Mouse (Mus musculus) liver, embryonic 14 days (tissue): ENCODE measurements around the gene Rdh19. TPM values are rescaled to one million over a fixed set of nuclear protein-coding genes. Genes with fewer than 3 reads are reported as not detected.

ENCODE experiments used
- polyA plus RNA-seq: library from polyadenylated mRNA; depleted of rRNA; stranded (reverse); fragments of >200 nt; gene quantifications from 2 replicates; pipeline ENCODE4 v1.2.3, GENCODE M21; 2012; rRNA removed

Gene Rdh19
- 0.02 and 0.05 TPM in 2 replicates for polyA plus RNA-seq

DNA sequence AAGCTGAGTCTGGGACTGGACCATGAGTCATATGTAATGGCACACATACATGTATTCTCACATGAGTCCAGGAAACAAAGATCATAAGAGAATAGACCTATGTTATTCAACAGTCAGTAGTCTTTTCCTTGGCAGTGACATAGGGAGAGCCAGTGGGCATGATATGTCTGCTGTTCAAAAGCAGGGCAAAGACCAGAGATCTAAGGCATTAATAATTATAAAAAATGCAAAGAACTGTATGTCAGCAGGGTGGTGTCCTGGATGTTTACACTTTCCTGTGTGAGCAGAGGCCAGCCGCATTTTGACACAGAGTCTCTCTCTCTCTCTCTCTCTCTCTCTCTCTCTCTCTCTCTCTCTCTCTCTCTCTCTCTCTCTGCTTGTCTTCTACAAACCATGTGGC lies at the start of gene Rdh19:
Gene Rdh19, plus strand, starts transcription at position 301 of the 400 bp plus-strand sequence.

DNA sequence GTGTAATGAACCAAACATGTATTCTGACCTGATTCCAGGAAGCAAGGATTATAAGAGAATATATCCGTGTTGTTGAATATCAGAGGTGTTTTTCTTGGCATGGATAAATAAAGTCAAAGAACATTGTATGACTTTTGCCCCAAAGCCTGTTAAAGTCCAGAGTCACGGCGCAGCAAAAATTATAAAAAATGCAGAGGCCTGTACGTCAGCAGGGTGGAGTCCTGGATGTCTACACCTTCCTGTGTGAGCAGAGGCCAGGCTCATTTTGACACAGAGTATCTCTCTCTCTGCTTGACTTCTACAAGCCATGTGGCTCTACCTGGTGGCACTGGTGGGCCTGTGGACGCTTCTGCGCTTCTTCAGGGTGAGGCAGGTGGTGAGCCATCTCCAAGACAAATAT lies 48.8 kb upstream of the Rdh19 start, which contains the start of gene Rdh16:
Gene Rdh16, plus strand, starts transcription at position 262 of the 400 bp plus-strand sequence.

DNA sequence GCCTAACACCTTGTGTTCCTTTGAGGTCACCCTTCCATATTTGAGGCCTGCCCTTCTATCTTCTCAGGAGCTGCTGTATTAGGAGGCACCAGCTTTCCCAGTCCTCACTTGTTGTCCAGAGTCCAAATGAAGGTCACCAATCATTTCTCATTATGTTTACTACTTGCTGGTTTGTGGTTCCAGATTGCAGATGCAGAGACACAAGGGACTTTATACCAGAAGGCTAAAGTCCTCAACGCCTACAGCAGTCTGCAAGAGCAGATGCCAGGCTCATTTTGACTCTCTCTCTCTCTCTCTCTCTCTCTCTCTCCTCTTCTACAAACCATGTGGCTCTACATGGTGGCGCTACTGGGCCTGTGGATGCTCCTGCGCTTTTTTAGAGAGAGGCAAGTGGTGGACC lies 16.5 kb downstream of the Rdh19 start, which contains the start of gene Rdh16f2:
Gene Rdh16f2, plus strand, starts transcription at position 243 of the 400 bp plus-strand sequence.

DNA sequence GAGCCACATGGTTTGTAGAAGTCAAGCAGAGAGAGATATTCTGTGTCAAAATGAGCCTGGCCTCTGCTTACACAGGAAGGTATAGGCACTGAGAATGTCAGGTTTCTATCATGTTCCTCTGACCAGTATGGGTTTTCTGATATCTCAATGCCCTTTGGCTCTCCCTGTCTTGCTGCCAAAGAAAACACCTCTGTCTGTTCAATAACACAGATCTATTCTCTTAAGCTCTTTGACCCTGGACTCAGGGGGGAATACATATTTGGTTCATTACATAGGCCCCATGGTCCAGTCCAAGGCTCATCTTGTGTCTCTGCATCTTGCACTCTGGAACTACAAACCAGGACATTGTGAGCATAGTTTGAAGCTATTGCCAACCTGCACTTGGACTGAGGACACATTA lies 38.9 kb downstream of the Rdh19 start, which contains the start of gene Rdh7:
Gene Rdh7, minus strand, starts transcription at position 213 of the 400 bp plus-strand sequence.

DNA sequence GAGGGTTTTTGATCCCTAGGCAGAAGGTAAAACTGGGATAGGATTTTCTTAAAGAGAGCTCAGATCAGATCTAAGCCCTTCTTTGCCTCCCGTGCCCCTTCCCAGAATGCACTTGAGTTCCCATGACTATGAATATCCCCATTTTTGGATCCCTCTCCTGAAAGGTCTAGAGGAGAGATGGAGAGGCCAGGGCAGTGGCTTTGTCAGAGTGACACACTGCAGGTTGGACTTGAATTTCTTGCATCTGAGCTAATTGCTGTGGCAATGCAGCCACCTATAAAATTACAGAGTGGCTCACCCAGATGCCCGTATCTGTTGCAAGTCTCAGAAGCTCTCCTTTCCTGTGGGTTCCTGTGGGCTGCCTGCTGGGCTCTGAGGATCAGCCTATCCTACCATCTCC lies 48.5 kb downstream of the Rdh19 start, which contains the start of gene Sdr9c7:
Gene Sdr9c7, plus strand, starts transcription at position 301 of the 400 bp plus-strand sequence.

Other genes with a start within 250 kb of the Rdh19 start
- gene Lrp1, start 228.8 kb upstream of the Rdh19 start, polyA plus RNA-seq: 17.1 and 18.2 TPM in 2 replicates
- gene Stat6, start 206.9 kb upstream of the Rdh19 start, polyA plus RNA-seq: 9.8 and 11.0 TPM in 2 replicates
- gene Nemp1, start 183.0 kb upstream of the Rdh19 start, polyA plus RNA-seq: 5.7 and 6.6 TPM in 2 replicates
- gene Nab2, start 181.4 kb upstream of the Rdh19 start, polyA plus RNA-seq: 3.7 and 3.8 TPM in 2 replicates
- gene Myo1a, start 144.8 kb upstream of the Rdh19 start, polyA plus RNA-seq: 0.22 and 0.26 TPM in 2 replicates
- gene Tac2, start 125.5 kb upstream of the Rdh19 start, polyA plus RNA-seq: 19.2 and 23.8 TPM in 2 replicates
- 2.1 and 2.3 TPM in 2 replicates for gene Zbtb39, start 110.4 kb upstream of the Rdh19 start, polyA plus RNA-seq
- gene Gpr182, start 98.2 kb upstream of the Rdh19 start, polyA plus RNA-seq: 8.2 and 9.1 TPM in 2 replicates
- gene Rdh1, start 90.2 kb upstream of the Rdh19 start, polyA plus RNA-seq: 0.12 and 0.14 TPM in 2 replicates
- gene Rdh16f1, start 90.1 kb upstream of the Rdh19 start, polyA plus RNA-seq: 0.06 and 0.10 TPM in 2 replicates
- gene Rdh9, start 73.5 kb upstream of the Rdh19 start, polyA plus RNA-seq: 0.02 and 0.05 TPM in 2 replicates
- gene Rdh16, start 48.8 kb upstream of the Rdh19 start, polyA plus RNA-seq: 0.01 and 0.02 TPM in 2 replicates
- 0.09 and 0.12 TPM in 2 replicates for gene Rdh16f2, start 16.5 kb downstream of the Rdh19 start, polyA plus RNA-seq
- 1.0 and 1.3 TPM in 2 replicates for gene Rdh7, start 38.9 kb downstream of the Rdh19 start, polyA plus RNA-seq
- 0.02 TPM in 1 of 2 replicates, not detected in the other for gene Sdr9c7, start 48.6 kb downstream of the Rdh19 start, polyA plus RNA-seq
- gene Hsd17b6, start 157.7 kb downstream of the Rdh19 start, polyA plus RNA-seq: 0.10 TPM in 1 of 2 replicates, not detected in the other
- 45.2 and 51.2 TPM in 2 replicates for gene Prim1, start 165.2 kb downstream of the Rdh19 start, polyA plus RNA-seq
- gene Naca, start 185.6 kb downstream of the Rdh19 start, polyA plus RNA-seq: 343 and 396 TPM in 2 replicates
- 45.9 and 53.1 TPM in 2 replicates for gene Ptges3, start 209.0 kb downstream of the Rdh19 start, polyA plus RNA-seq
- gene Atp5b, start 233.3 kb downstream of the Rdh19 start, polyA plus RNA-seq: 942 and 1,051 TPM in 2 replicates
- 9.0 and 10.6 TPM in 2 replicates for gene Baz2a, start 241.6 kb downstream of the Rdh19 start, polyA plus RNA-seq